Mouse (Mus musculus) heart, postnatal 0 days (tissue): ENCODE measurements around the gene Fkbp5.

Source experiments
- CTCF ChIP-seq: IDR thresholded peaks from 2 replicates; pipeline ENCODE4 v1.5.1; 2016; ENCODE audit warnings: antibody characterized with exemption, control low read depth, low read depth
- EP300 ChIP-seq: IDR thresholded peaks from 2 replicates; pipeline ENCODE4 v1.6.1; 2016; ENCODE audit warnings: antibody characterized with exemption, low read depth

- TF ChIP-seq CTCF (no peak), EP300 (no peak)
Measured at GRCm38 (mm10) chr17:28374494-28374893, 142.8 kb downstream of the Fkbp5 start.
